Mouse (Mus musculus) lung, postnatal 25 days (tissue): Measurements from ENCODE around the gene Cox15.
A peak's percentile ranks its signal among the peaks of the same experiment; 100 is the strongest.

ENCODE experiments used
- DNase-seq: peaks from one replicate; pipeline ENCODE4 v3.0.0; 2022; ENCODE audit warnings: low spot score

Cox15 gene

GRCm38 (mm10) chr19:43708206-43708605 lies 44.6 kb downstream of the Cox15 start:
- DNase-seq = peak; percentile 28

GRCm38 (mm10) chr19:43704787-43705497 lies 47.9 kb downstream of the Cox15 start:
- no peak for DNase-seq

- no peak for DNase-seq
These were observed 48.6 kb downstream of the Cox15 start for GRCm38 (mm10) chr19:43704211-43704610.

GRCm38 (mm10) chr19:43699763-43700155 lies 53.0 kb downstream of the Cox15 start:
- DNase-seq = no peak

GRCm38 (mm10) chr19:43699021-43699762 lies 53.6 kb downstream of the Cox15 start:
- DNase-seq = no peak

GRCm38 (mm10) chr19:43697666-43698370 lies 55.0 kb downstream of the Cox15 start:
- no peak for DNase-seq

- no peak for DNase-seq
These were observed 57.3 kb downstream of the Cox15 start for GRCm38 (mm10) chr19:43695514-43695964.

GRCm38 (mm10) chr19:43692815-43693214 lies 60.0 kb downstream of the Cox15 start:
- no peak for DNase-seq

GRCm38 (mm10) chr19:43689419-43690246 lies 63.2 kb downstream of the Cox15 start, which contains the start of gene Entpd7:
Gene Entpd7, plus strand, starts transcription at chr19:43689672.
- peak; percentile 98 for DNase-seq
